Mouse (Mus musculus) embryonic facial prominence, embryonic 13.5 days (tissue): ENCODE results near the gene Mapk11. TPM values are rescaled to one million over a fixed set of nuclear protein-coding genes. Genes with fewer than 3 reads are reported as not detected.

Experiments used
- ATAC-seq: fragments of 200-750 bp; cut with Nextera tagmentation; 2 replicates; pipeline ENCODE4 v1.8.0; 2017; ENCODE audit warnings: low read depth; ENCODE audit not compliant: insufficient number of reproducible peaks, insufficient read depth, low FRiP score, low TSS enrichment
- H3K27ac ChIP-seq: fragments of 300-500 bp; sonication (generic); 2 replicates; pipeline ENCODE4 v1.5.1; 2015; ENCODE audit warnings: moderate library complexity, mild to moderate bottlenecking, inconsistent platforms
- H3K27me3 ChIP-seq: fragments of 300-500 bp; sonication (generic); 2 replicates; pipeline ENCODE4 v1.6.1; 2015; ENCODE audit warnings: mild to moderate bottlenecking, inconsistent platforms
- H3K36me3 ChIP-seq: fragments of 300-500 bp; sonication (generic); 2 replicates; pipeline ENCODE4 v1.6.1; 2015; ENCODE audit warnings: mild to moderate bottlenecking, inconsistent platforms
- H3K4me1 ChIP-seq: fragments of 300-500 bp; sonication (generic); 2 replicates; pipeline ENCODE4 v1.6.1; 2015; ENCODE audit warnings: inconsistent platforms
- H3K4me2 ChIP-seq: fragments of 300-500 bp; sonication (generic); 2 replicates; pipeline ENCODE4 v1.6.1; 2015; ENCODE audit warnings: moderate library complexity, mild to moderate bottlenecking, inconsistent platforms
- H3K4me3 ChIP-seq: fragments of 300-500 bp; sonication (generic); 2 replicates; pipeline ENCODE4 v1.5.1; 2015; ENCODE audit warnings: mild to moderate bottlenecking, inconsistent platforms
- H3K9ac ChIP-seq: fragments of 300-500 bp; sonication (generic); 2 replicates; pipeline ENCODE4 v1.6.1; 2015; ENCODE audit warnings: mild to moderate bottlenecking, inconsistent platforms
- H3K9me3 ChIP-seq: fragments of 300-500 bp; sonication (generic); 2 replicates; pipeline ENCODE4 v1.6.1; 2016; ENCODE audit warnings: inconsistent platforms
- WGBS: fragments of 180-500 bp; shearing (Covaris S2); methylation state at CpG from one replicate; pipeline ENCODE4 v1.1.7; 2015; ENCODE audit warnings: mixed read lengths; 5-methylcytosine and 5-hydroxymethylcytosine counted together
- polyA plus RNA-seq: library from polyadenylated mRNA; unstranded; fragments of >200 nt; fragmentation: Nextera tagmentation; extraction: Ambion mirVana; gene quantifications from 2 replicates; pipeline ENCODE4 v1.2.1, GENCODE M21; 2015

Gene Mapk11
- polyA plus RNA-seq, 1 experiment from 2014 or later, result 13.3 TPM

DNA sequence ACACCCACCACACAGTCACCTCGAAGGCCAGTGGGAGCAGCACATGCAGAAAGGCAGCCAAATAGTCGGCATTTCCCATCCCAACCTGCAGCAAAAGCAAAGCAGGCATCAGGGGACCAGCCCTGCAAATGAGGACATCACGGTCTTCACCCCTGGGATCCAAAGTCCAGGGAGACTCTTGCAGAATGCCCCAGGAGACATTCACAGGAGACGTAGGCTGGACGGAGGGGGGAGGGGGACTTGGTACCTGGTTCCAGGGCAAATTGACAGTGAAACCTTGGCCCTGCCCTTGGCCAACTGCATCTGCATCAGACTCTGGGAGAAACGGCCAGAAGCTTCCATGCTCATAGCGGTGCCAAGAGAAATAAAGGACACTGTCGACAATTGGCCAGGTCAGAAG, 22.8 kb downstream of the Mapk11 start:
- WGBS, result 85% methylated on average over 8 of the region's 8 CpGs
- Histone ChIP-seq H3K9ac (no peak overlapping the region), H3K4me3 (no peak overlapping the region), H3K4me2 (no peak overlapping the region), H3K4me1 (peaks cover 36% of the 10 kb centered on the region), H3K36me3 (peaks cover 11% of the 10 kb centered on the region; the same call in 1 of the 2 replicates), H3K27me3 (no peaks in the 10 kb centered on the region), H3K27ac (no peak overlapping the region), H3K9me3 (no peaks in the 10 kb centered on the region)
- no peak for ATAC-seq

GRCm38 (mm10) chr15:89125351-89125750, 24.1 kb downstream of the Mapk11 start:
- Histone ChIP-seq H3K9me3 (no peaks in the 10 kb centered on the region), H3K27ac (no peak overlapping the region), H3K36me3 (peaks cover 16% of the 10 kb centered on the region; the same call in 1 of the 2 replicates), H3K4me2 (no peak overlapping the region), H3K9ac (no peak overlapping the region), H3K27me3 (no peaks in the 10 kb centered on the region), H3K4me1 (peaks cover 46% of the 10 kb centered on the region), H3K4me3 (no peak overlapping the region)
- no peak for ATAC-seq
- WGBS, result 91% methylated on average over 9 of the region's 9 CpGs

GRCm38 (mm10) chr15:89124312-89124711, 25.1 kb downstream of the Mapk11 start:
- Histone ChIP-seq H3K4me1 (peaks cover 55% of the 10 kb centered on the region), H3K36me3 (peaks cover 25% of the 10 kb centered on the region; the same call in 1 of the 2 replicates), H3K4me2 (peak overlapping the region; percentile 95; the same call in 1 of the 2 replicates), H3K9me3 (no peaks in the 10 kb centered on the region), H3K9ac (peak overlapping the region; percentile 91; the same call in 1 of the 2 replicates), H3K4me3 (no peak overlapping the region), H3K27ac (no peak overlapping the region; the same call in 1 of the 2 replicates), H3K27me3 (no peaks in the 10 kb centered on the region)
- ATAC-seq, result no peak
- 90% methylated on average over 3 of the region's 3 CpGs for WGBS

DNA sequence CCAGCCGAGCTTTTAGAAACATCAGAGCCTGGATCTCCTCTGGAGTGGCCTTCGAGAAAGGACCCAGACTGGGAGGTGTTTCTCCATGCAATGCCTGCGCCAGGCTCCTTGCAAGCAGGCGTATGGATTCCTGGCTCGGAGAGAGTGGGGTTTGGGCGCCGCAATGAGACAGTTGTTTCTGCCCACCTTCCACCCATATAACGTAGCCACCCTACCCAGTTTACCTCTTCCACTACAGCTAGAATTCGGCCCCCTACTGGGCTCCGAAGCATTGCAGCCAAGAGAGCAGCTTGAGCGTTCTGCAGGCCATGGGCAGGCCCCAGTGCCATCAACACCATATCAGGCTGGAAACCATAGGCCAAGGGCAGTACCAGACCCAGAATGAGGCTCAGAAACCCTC, 25.8 kb downstream of the Mapk11 start:
- no peak for ATAC-seq
- peak overlapping the region; percentile 89 for H3K4me3 ChIP-seq
- H3K9me3 ChIP-seq, result no peaks in the 10 kb centered on the region
- H3K36me3 ChIP-seq, result peaks cover 30% of the 10 kb centered on the region
- WGBS, result 23% methylated on average over 11 of the region's 11 CpGs
- peaks cover 50% of the 10 kb centered on the region for H3K4me1 ChIP-seq
- peak overlapping the region; percentile 87 for H3K27ac ChIP-seq
- H3K4me2 ChIP-seq, result peak overlapping the region; percentile 95
- H3K9ac ChIP-seq, result peak overlapping the region; percentile 91
- H3K27me3 ChIP-seq, result no peaks in the 10 kb centered on the region

GRCm38 (mm10) chr15:89122649-89123366, 26.6 kb downstream of the Mapk11 start, which contains the start of gene Tubgcp6:
TSS of gene Tubgcp6 (minus strand) at chr15:89123112.
- Histone ChIP-seq H3K4me2 (peak within 1 kb of the TSS; percentile 95), H3K36me3 (peaks cover 37% of the 10 kb centered on the region), H3K4me3 (peak within 1 kb of the TSS; percentile 89), H3K4me1 (peaks cover 45% of the 10 kb centered on the region), H3K9me3 (no peaks in the 10 kb centered on the region), H3K27ac (peak within 1 kb of the TSS; percentile 87), H3K9ac (peak within 1 kb of the TSS; percentile 91), H3K27me3 (no peaks in the 10 kb centered on the region)
- under 1% methylated on average over 47 of the region's 47 CpGs for WGBS
- peak; percentile 83 for ATAC-seq

DNA sequence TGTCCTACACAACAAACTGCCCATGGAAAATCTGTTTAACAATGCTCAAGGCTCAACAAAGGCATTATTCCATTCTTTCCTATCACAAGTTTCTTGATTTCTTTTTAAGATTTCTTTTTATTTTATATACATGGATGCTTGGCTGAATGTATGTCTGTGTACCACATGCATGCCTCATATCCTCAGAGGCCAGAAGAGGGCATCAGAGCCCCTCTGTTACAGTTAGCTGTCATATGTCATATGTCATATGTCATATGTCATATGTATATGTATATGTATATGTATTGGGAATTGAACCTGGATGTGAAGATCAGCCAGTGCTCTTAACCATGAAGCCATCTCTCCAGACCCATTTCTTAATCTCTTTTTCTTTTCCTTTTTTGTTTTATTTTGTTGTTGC, 31.4 kb downstream of the Mapk11 start:
- Histone ChIP-seq H3K9ac (no peak overlapping the region), H3K4me2 (no peak overlapping the region), H3K9me3 (no peaks in the 10 kb centered on the region), H3K4me1 (peaks cover 27% of the 10 kb centered on the region), H3K27ac (no peak overlapping the region), H3K4me3 (no peak overlapping the region), H3K36me3 (peaks cover 64% of the 10 kb centered on the region), H3K27me3 (no peaks in the 10 kb centered on the region)
- no peak for ATAC-seq

GRCm38 (mm10) chr15:89110147-89110546, 39.3 kb downstream of the Mapk11 start:
- peaks cover 93% of the 10 kb centered on the region for H3K36me3 ChIP-seq
- H3K9me3 ChIP-seq, result no peaks in the 10 kb centered on the region
- no peaks in the 10 kb centered on the region for H3K4me1 ChIP-seq
- H3K27me3 ChIP-seq, result no peaks in the 10 kb centered on the region
- H3K4me3 ChIP-seq, result no peak overlapping the region
- H3K9ac ChIP-seq, result 0 out of 2 replicates have a peak overlapping the region, but pooled peaks have one; percentile 44
- WGBS, result 82% methylated on average over 9 of the region's 9 CpGs
- H3K27ac ChIP-seq, result no peak overlapping the region
- ATAC-seq, result no peak
- no peak overlapping the region for H3K4me2 ChIP-seq

- WGBS, result 97% methylated on average over 1 of the region's 1 CpGs
- Histone ChIP-seq H3K36me3 (peaks cover 100% of the 10 kb centered on the region), H3K4me3 (no peak overlapping the region)
Observed at GRCm38 (mm10) chr15:89106976-89107375, 42.5 kb downstream of the Mapk11 start.

DNA sequence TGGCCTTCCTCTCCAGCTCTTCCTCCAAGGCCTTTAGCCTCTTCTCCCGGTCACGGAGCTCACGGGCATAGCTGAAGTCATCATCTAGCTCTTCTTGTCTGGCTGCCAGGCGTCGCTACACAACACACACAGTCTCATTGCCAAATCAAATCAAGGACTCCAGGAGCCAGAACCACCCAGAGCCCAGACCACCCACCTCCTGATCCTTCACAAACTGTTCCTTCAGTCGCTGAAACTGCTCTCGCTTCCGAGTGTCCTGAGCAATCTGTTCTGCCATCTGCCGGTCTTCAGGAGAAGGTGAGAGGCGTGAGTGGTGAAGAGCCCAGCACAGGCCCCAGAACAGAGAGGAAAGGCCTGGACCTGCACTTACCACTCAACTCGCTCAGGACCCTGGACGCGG, 43.4 kb downstream of the Mapk11 start:
- Histone ChIP-seq H3K9ac (no peak overlapping the region), H3K4me1 (no peaks in the 10 kb centered on the region), H3K4me3 (no peak overlapping the region), H3K36me3 (peaks cover 100% of the 10 kb centered on the region), H3K9me3 (no peaks in the 10 kb centered on the region), H3K27ac (no peak overlapping the region), H3K27me3 (no peaks in the 10 kb centered on the region), H3K4me2 (no peak overlapping the region)
- ATAC-seq, result no peak
- 92% methylated on average over 13 of the region's 13 CpGs for WGBS

More at GRCm38 (mm10) chr15:89106976-89107375, 42.5 kb downstream of the Mapk11 start:
- H3K27ac ChIP-seq, result no peak overlapping the region
- no peaks in the 10 kb centered on the region for H3K4me1 ChIP-seq
- no peak overlapping the region for H3K4me2 ChIP-seq
- no peak overlapping the region for H3K9ac ChIP-seq
- ATAC-seq, result no peak
- no peaks in the 10 kb centered on the region for H3K9me3 ChIP-seq
- no peaks in the 10 kb centered on the region for H3K27me3 ChIP-seq

DNA sequence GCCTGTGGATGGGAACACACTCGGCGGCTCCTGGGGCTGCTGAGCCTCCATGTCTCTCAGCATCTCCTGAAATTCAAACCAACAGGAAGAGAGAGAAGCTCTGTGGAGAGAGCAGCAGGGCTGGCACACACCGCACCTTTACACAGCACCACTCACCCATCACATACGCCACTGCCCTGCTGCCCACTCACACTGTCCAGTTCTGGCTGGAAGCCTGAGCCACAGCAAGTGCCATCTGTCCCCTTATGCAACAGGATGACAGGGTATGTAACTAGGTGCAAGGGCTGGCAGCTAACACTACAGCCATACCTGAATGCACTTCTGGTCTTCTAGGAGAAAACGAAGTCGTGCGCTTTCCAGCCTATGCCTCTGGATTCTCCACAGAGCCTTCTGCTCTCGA, 45.0 kb downstream of the Mapk11 start:
- ATAC-seq, result no peak
- H3K9me3 ChIP-seq, result no peaks in the 10 kb centered on the region
- no peak overlapping the region for H3K27ac ChIP-seq
- no peak overlapping the region for H3K4me3 ChIP-seq
- H3K27me3 ChIP-seq, result no peaks in the 10 kb centered on the region
- WGBS, result 95% methylated on average over 8 of the region's 8 CpGs
- peaks cover 100% of the 10 kb centered on the region for H3K36me3 ChIP-seq
- no peak overlapping the region for H3K4me2 ChIP-seq
- H3K9ac ChIP-seq, result no peak overlapping the region
- no peaks in the 10 kb centered on the region for H3K4me1 ChIP-seq

DNA sequence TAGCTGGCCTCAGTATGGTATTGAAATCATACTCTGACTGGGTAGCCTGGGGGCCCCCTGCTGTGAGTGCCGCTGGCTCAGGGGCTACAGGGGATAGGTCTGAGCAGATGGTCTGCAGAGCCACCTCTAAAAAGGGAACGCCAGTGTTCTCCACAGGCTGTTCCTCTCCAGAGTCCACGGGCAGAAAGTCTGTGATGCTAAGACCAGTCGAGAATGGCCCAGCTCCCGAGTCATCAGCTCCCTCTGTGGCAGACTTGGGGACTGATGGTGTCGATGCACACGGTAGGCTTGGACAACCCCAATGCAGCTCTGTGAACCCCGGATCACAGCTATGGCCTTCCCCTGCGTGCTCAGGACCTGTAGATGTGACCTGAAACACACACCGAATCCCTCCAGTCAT, 45.5 kb downstream of the Mapk11 start:
- Histone ChIP-seq H3K27ac (no peak overlapping the region), H3K9ac (no peak overlapping the region), H3K4me3 (no peak overlapping the region), H3K4me1 (no peaks in the 10 kb centered on the region), H3K4me2 (no peak overlapping the region), H3K27me3 (no peaks in the 10 kb centered on the region), H3K36me3 (peaks cover 100% of the 10 kb centered on the region), H3K9me3 (no peaks in the 10 kb centered on the region)
- ATAC-seq, result no peak
- 87% methylated on average over 10 of the region's 10 CpGs for WGBS

- Histone ChIP-seq H3K27me3 (no peaks in the 10 kb centered on the region), H3K9me3 (no peaks in the 10 kb centered on the region), H3K9ac (no peak overlapping the region), H3K4me1 (no peaks in the 10 kb centered on the region), H3K36me3 (peaks cover 100% of the 10 kb centered on the region), H3K27ac (no peak overlapping the region), H3K4me3 (no peak overlapping the region), H3K4me2 (no peak overlapping the region)
- WGBS, result 70% methylated on average over 5 of the region's 5 CpGs
- ATAC-seq, result no peak
Observed at GRCm38 (mm10) chr15:89102646-89103045, 46.8 kb downstream of the Mapk11 start.
